Mouse (Mus musculus) midbrain, embryonic 16.5 days (tissue): Measurements from ENCODE around the gene Ifitm2. TPM values are rescaled to one million over a fixed set of nuclear protein-coding genes. Genes with fewer than 3 reads are reported as not detected.

Experiments
- ATAC-seq: fragments of 200-750 bp; cut with Nextera tagmentation; 2 replicates; pipeline ENCODE4 v1.8.0; 2017; ENCODE audit warnings: moderate TSS enrichment
- H3K27ac ChIP-seq: fragments of 300-500 bp; sonication (generic); 2 replicates; pipeline ENCODE4 v1.5.1; 2014; ENCODE audit warnings: mild to moderate bottlenecking, low read length, mixed read lengths
- H3K27me3 ChIP-seq: fragments of 300-500 bp; sonication (generic); 2 replicates; pipeline ENCODE4 v1.6.1; 2014; ENCODE audit warnings: low read depth, low read length, mixed read lengths; ENCODE audit not compliant: control insufficient read depth, insufficient read depth
- H3K36me3 ChIP-seq: fragments of 300-500 bp; sonication (generic); 2 replicates; pipeline ENCODE4 v1.6.1; 2014; ENCODE audit warnings: mild to moderate bottlenecking, low read length, moderate library complexity, mixed read lengths; ENCODE audit not compliant: control insufficient read depth, insufficient read depth
- H3K4me1 ChIP-seq: fragments of 300-500 bp; sonication (generic); 2 replicates; pipeline ENCODE4 v1.6.1; 2014; ENCODE audit warnings: mild to moderate bottlenecking, low read length, mixed read lengths; ENCODE audit not compliant: control insufficient read depth, insufficient read depth
- H3K4me2 ChIP-seq: fragments of 300-500 bp; sonication (generic); 2 replicates; pipeline ENCODE4 v1.6.1; 2014; ENCODE audit warnings: mild to moderate bottlenecking, low read length, mixed read lengths
- H3K4me3 ChIP-seq: fragments of 300-500 bp; sonication (generic); 2 replicates; pipeline ENCODE4 v1.5.1; 2014; ENCODE audit warnings: low read depth, mild to moderate bottlenecking, low read length, moderate library complexity, mixed read lengths
- H3K9ac ChIP-seq: fragments of 300-500 bp; sonication (generic); 2 replicates; pipeline ENCODE4 v1.6.1; 2014; ENCODE audit warnings: low read depth, low read length, mixed read lengths
- H3K9me3 ChIP-seq: fragments of 300-500 bp; sonication (generic); replicated peaks from 2 replicates; pipeline ENCODE4 v1.6.1; 2014; ENCODE audit warnings: mild to moderate bottlenecking, low read length, mixed read lengths; ENCODE audit not compliant: control insufficient read depth, poor library complexity, severe bottlenecking
- WGBS: fragments of 180-500 bp; shearing (Covaris S2); extraction: QIAGEN DNeasy Blood & Tissue Kit; methylation state at CpG from one replicate; pipeline ENCODE4 v1.1.7; 2014; 5-methylcytosine and 5-hydroxymethylcytosine counted together
- polyA plus RNA-seq: library from polyadenylated mRNA; unstranded; fragments of >200 nt; fragmentation: Nextera tagmentation; extraction: Ambion mirVana; gene quantifications from 2 replicates; pipeline ENCODE4 v1.2.1, GENCODE M21; 2015

The Ifitm2 gene
- polyA plus RNA-seq, 1 experiment from 2014 or later = 129 TPM

DNA sequence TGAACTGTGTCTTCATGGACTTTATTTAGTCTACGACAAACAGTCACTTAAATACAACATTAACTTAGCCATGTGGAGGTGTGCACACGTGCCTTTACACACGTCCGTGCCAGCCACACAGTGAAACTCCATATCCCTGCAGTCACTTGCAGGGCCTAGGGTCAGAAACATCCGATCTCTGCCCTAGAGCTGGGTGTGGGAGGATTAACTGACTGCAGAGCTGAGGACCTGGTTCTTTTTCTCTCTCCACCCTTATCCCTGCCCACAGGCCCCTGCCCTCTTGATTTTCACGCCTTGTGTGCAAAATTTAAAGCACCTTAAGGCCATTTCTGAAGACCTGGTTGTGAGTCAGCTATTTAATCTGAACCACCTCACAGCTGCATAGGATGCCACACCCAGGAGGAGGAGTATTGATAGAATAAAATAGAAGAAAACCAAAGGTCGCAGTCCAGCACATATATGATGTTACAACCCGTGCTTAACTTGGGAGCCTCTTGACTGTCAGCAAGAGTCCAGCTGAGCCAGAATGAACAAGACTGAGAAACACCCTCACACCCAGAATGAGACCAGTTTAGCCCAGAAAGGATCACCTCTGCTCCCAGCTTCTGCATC, 35.3 kb downstream of the Ifitm2 start, which contains the start of gene Nlrp6:
TSS of gene Nlrp6 (plus strand) at position 485 of the 612 bp plus-strand sequence.
- 79% methylated on average over 8 of the region's 8 CpGs for WGBS
- no peak within 1 kb of the TSS for H3K4me3 ChIP-seq

DNA sequence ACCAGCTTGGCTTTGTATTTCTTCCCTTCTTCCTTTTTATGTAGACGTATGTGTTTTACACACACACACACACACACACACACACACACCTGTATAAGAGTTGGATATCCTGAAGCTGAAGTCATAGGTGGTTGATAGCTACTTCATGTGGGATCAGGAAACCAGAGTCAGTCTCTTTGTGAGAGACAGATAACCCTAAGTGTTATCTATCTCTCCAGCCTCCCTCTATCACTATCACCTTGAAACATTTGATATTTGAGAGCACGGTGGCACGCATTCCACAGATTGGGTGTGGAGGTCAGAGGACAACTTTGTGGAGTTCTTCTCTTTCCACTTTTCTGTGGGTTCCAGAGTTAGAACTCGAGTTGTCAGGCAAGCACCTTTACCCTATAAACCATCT, 35.9 kb downstream of the Ifitm2 start:
- no peak for ATAC-seq
- Histone ChIP-seq H3K4me1 (peaks cover 12% of the 10 kb centered on the region), H3K4me3 (no peak overlapping the region), H3K9me3 (no peaks in the 10 kb centered on the region), H3K4me2 (no peak overlapping the region), H3K27ac (no peak overlapping the region), H3K36me3 (no peaks in the 10 kb centered on the region), H3K9ac (no peak overlapping the region), H3K27me3 (peaks cover 51% of the 10 kb centered on the region)
- WGBS = 81% methylated on average over 4 of the region's 4 CpGs

More for the DNA sequence above, 35.3 kb downstream of the Ifitm2 start, which contains the start of gene Nlrp6:
- no peaks in the 10 kb centered on the region for H3K36me3 ChIP-seq
- H3K4me2 ChIP-seq = no peak within 1 kb of the TSS
- no peak within 1 kb of the TSS for H3K27ac ChIP-seq
- no peaks in the 10 kb centered on the region for H3K9me3 ChIP-seq
- ATAC-seq = no peak
- H3K4me1 ChIP-seq = peaks cover 12% of the 10 kb centered on the region
- H3K9ac ChIP-seq = no peak within 1 kb of the TSS
- peaks cover 55% of the 10 kb centered on the region for H3K27me3 ChIP-seq

DNA sequence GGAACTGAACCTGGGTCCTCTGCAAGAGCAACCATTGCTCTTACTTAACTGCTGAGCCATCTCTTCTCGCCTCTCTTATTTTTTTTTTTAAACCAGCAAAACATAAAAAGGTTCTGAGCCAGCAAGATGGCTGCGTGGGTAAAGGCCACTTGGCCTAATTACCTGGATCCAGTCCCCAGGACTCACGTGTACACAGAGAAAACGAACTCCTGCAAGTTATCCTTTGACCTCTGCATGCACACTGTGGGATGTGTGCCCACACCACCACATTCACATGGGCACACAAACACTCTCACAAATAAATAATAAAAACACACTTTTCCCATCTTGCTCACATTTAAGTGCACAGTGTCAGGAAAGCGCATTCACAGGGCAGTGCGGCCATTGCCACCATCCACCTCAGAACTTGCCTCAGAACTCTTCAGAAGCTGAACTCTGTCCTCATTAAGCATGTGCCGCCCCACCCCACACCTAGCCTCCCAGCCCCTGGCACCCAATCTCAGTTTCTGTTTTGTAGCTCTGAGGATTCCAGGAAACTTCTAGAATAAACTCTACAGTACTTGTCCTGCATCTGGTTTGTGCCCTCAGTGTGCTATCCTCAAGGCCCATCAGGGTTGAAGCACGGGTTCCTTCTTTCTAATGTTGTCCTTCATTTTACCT, 41.6 kb downstream of the Ifitm2 start:
- Histone ChIP-seq H3K27me3 (peaks cover 3% of the 10 kb centered on the region), H3K27ac (no peak overlapping the region), H3K9ac (no peak overlapping the region), H3K4me3 (no peak overlapping the region), H3K36me3 (no peaks in the 10 kb centered on the region), H3K4me1 (no peaks in the 10 kb centered on the region), H3K9me3 (no peaks in the 10 kb centered on the region), H3K4me2 (no peak overlapping the region)
- WGBS = 85% methylated on average over 8 of the region's 8 CpGs
- ATAC-seq = no peak

DNA sequence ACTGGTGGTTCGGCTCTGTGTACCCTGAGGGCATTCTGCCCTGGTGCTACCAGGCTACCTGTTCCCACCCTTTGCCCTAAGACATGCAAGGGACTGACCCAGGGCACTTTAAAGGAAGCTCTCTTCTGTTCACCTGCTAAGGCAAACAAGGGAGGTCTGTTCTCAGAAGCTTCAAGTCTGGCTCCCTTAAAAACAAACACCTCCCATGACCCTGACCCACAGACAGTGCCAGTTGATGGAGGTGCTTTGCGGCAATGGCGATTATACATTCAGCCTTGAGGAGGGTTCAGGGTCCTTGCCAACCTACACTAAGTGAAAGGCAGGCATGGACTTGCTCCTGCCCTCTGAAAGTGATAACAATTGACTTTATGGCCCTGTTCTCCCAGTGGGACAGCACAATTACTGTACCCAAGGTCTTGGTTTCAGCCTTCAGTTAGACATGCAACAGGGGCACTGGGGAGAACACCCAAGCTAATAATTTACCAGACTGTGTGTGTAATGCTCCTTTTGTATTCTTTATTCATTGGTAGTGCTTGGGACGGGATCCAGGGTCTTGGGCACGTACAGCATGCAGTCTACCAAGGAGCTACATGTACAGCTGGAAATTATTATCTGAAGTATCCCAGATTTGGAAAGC, 42.8 kb downstream of the Ifitm2 start:
- Histone ChIP-seq H3K27me3 (no peaks in the 10 kb centered on the region), H3K9me3 (no peaks in the 10 kb centered on the region), H3K4me2 (no peak overlapping the region), H3K4me1 (no peaks in the 10 kb centered on the region), H3K27ac (no peak overlapping the region), H3K9ac (no peak overlapping the region), H3K4me3 (no peak overlapping the region), H3K36me3 (no peaks in the 10 kb centered on the region)
- WGBS = 86% methylated on average over 5 of the region's 5 CpGs
- no peak for ATAC-seq

DNA sequence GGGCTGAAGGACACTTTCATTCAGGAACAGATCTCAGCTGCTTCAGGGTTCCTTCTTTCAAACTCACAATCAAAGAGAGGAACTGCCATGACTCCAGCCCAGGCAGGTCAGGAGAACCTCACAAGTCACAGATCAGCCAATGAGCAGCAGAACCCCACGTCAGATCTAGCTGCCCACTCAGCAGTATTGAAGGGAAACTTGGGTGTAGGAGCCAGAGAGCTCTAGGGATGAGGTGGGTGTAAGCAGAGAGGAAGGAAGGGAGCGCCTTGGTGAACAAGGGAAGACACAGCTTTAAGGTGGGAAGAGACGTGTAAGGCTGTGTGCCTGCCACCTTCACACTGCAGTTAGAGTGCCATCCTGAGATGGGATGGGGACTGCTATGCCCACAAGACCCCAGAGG, 43.5 kb downstream of the Ifitm2 start:
- no peak for ATAC-seq
- Histone ChIP-seq H3K9me3 (no peaks in the 10 kb centered on the region), H3K4me2 (no peak overlapping the region), H3K27me3 (no peaks in the 10 kb centered on the region), H3K4me3 (no peak overlapping the region), H3K27ac (no peak overlapping the region), H3K9ac (no peak overlapping the region), H3K4me1 (no peaks in the 10 kb centered on the region), H3K36me3 (no peaks in the 10 kb centered on the region)
- WGBS = 72% methylated on average over 3 of the region's 3 CpGs

DNA sequence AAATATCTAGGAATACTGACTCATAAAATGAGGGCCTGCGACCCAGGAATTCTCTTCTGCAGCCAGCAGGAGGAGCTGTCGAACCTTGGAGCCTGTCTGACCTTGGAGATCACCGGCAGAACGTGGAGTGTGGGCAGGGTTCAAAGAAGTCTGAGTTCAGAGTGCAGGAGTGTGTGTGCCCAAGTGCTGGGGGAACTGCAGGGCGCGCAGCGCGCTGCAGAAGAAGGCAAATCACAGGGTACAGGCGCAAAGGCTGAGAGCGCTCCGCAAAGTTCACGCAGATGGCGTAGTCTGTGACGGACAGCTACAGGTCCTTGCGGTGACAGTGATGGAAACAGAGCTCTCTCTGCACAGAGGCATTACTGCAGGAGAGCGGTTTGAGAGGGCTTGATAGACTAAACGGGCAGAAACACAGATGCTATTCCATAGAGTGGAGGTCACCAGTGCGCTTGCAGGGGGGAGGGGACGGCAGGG, 47.1 kb downstream of the Ifitm2 start:
- 3% methylated on average over 19 of the region's 19 CpGs for WGBS
- H3K9ac ChIP-seq = peak overlapping the region; percentile 25
- H3K27ac ChIP-seq = no peak overlapping the region

DNA sequence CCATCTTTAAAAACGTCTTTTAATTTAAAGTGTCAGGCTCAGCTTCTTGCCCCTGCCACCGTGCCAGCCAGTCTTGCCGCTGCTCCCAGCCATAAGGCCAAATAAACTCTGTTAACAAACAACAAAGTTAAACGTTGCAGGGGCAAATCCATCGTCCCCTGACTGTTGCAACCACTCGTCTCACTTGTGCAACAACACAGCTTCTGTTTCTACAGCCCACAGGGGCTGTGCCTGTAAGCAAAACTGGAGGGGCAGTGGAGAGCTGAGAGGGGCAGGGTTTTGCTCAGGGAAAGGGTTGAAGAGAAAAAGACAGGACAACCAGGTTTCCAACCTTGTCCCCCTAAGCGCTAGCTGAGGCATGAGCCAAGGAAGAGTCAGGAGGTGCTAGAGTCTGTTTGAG, 47.6 kb downstream of the Ifitm2 start:
- ATAC-seq = no peak

More for the DNA sequence above, 47.1 kb downstream of the Ifitm2 start:
- H3K4me3 ChIP-seq = peak overlapping the region; percentile 30
- no peaks in the 10 kb centered on the region for H3K36me3 ChIP-seq
- peak overlapping the region; percentile 61 for H3K4me2 ChIP-seq
- H3K4me1 ChIP-seq = no peaks in the 10 kb centered on the region
- ATAC-seq = peak; percentile 76
- H3K9me3 ChIP-seq = no peaks in the 10 kb centered on the region
- H3K27me3 ChIP-seq = no peaks in the 10 kb centered on the region

DNA sequence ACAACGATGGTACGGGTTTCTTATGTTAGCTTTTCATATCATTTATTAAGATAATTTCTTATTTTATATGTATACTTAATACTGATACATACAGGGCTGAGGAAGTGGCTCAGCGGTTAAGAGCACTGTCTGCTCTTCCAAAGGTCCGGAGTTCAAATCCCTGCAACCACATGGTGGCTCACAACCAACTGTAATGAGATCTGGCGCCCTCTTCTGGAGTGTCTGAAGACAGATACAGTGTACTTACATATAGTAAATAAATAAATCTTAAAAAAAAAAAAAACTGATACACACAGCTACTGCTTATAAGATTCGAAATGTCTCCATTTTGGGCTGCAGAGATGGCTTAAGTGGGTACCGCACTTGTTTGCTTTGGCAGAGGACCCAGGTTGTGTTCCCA, 48.1 kb downstream of the Ifitm2 start:
- no peak overlapping the region for H3K27ac ChIP-seq
- no peaks in the 10 kb centered on the region for H3K36me3 ChIP-seq
- ATAC-seq = no peak
- WGBS = 87% methylated on average over 7 of the region's 7 CpGs
- H3K9me3 ChIP-seq = no peaks in the 10 kb centered on the region
- H3K4me1 ChIP-seq = no peaks in the 10 kb centered on the region
- H3K4me2 ChIP-seq = no peak overlapping the region
- H3K4me3 ChIP-seq = no peak overlapping the region
- no peaks in the 10 kb centered on the region for H3K27me3 ChIP-seq
- H3K9ac ChIP-seq = no peak overlapping the region

More for the DNA sequence above, 47.6 kb downstream of the Ifitm2 start:
- Histone ChIP-seq H3K27ac (no peak overlapping the region), H3K4me3 (no peak overlapping the region), H3K4me2 (no peak overlapping the region), H3K27me3 (no peaks in the 10 kb centered on the region), H3K4me1 (no peaks in the 10 kb centered on the region), H3K36me3 (no peaks in the 10 kb centered on the region), H3K9me3 (no peaks in the 10 kb centered on the region), H3K9ac (no peak overlapping the region)
- WGBS = 54% methylated on average over 7 of the region's 7 CpGs

DNA sequence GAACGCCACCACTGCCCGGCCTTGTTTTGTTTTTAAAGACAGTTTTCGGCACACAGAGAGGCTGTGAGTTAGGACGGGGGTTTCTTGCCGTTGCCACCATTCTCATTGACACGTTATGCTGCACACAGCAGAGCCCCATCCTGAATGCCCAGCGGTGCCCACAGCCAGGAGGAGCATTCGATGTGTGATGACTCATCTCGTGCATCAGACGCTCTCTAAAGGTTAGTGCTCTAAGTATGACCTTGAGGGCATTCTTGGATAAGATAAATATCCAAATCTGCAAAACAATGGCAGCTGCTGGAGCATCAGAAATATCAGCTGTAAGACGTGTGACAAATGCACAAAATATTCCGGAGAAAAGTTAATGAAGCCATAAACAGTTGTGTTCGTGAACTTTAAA, 48.7 kb downstream of the Ifitm2 start:
- Histone ChIP-seq H3K4me1 (no peaks in the 10 kb centered on the region), H3K27ac (no peak overlapping the region), H3K4me3 (no peak overlapping the region), H3K36me3 (no peaks in the 10 kb centered on the region), H3K9me3 (no peaks in the 10 kb centered on the region), H3K9ac (no peak overlapping the region), H3K4me2 (no peak overlapping the region), H3K27me3 (no peaks in the 10 kb centered on the region)
- no peak for ATAC-seq
- 86% methylated on average over 13 of the region's 13 CpGs for WGBS
